Mouse (Mus musculus): Measurements from ENCODE around the gene Gfy. TPM values are rescaled to one million over a fixed set of nuclear protein-coding genes. Genes with fewer than 3 reads are reported as not detected.

Gfy gene
- not detected in 2 replicates for polyA plus RNA-seq (2014; fragmentation: Nextera tagmentation; extraction: Ambion mirVana)

DNA sequence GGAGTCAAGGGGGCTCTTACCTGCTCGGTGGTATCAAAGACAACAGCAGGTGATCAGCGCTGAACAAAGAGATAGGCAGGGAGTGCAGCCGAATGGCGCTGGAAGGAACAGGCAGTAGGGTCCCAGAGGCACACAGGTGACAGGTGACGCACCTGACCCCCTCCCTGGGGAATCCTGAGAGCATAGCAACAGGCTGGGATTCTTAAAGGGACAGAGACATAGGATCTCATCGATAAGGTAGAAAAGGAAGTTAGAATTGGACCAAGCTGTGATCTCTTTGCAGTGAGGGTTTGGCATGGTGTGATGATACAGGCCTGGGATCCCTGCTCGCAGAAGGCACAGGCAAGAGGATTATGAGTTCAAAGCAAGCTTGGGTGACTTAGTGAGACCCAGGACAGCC, at the start of gene Gfy:
Gene Gfy (minus strand): TSS at position 101 of the 400 bp plus-strand sequence.
- no peak within 1 kb of the TSS for H3K9ac ChIP-seq (ENCODE audit: low read depth, low read length)
- 28% methylated on average over 7 of the region's 7 CpGs for WGBS
- H3K9me3 ChIP-seq (ENCODE audit: control insufficient read depth, low read length) = no peaks in the 10 kb centered on the region
- no peak within 1 kb of the TSS for H3K27ac ChIP-seq (ENCODE audit: low read depth, low read length)
- H3K27me3 ChIP-seq (ENCODE audit: control insufficient read depth, insufficient read depth, low read length) = peaks cover 97% of the 10 kb centered on the region
- no peak for ATAC-seq (ENCODE audit: low FRiP score, low TSS enrichment)
- peaks cover 9% of the 10 kb centered on the region; the same call in 1 of the 2 replicates for H3K4me1 ChIP-seq (ENCODE audit: control insufficient read depth, insufficient read depth, low read length)
- no peak within 1 kb of the TSS for H3K4me3 ChIP-seq (ENCODE audit: low read length)
- H3K36me3 ChIP-seq (ENCODE audit: control insufficient read depth, insufficient read depth, low read length) = no peaks in the 10 kb centered on the region
- H3K4me2 ChIP-seq (replicated peaks; ENCODE audit: low read depth, low read length) = no peak within 1 kb of the TSS

GRCm38 (mm10) chr7:45229046-45229445, 49.7 kb upstream of the Gfy start:
- peaks cover 84% of the 10 kb centered on the region for H3K36me3 ChIP-seq (ENCODE audit: control insufficient read depth, insufficient read depth, low read length)
- peaks cover 6% of the 10 kb centered on the region for H3K4me1 ChIP-seq (ENCODE audit: control insufficient read depth, insufficient read depth, low read length)
- H3K4me2 ChIP-seq (replicated peaks; ENCODE audit: low read depth, low read length) = no peak overlapping the region
- WGBS = 92% methylated on average over 8 of the region's 8 CpGs
- ATAC-seq (ENCODE audit: low FRiP score, low TSS enrichment) = no peak
- no peak overlapping the region for H3K9ac ChIP-seq (ENCODE audit: low read depth, low read length)
- no peak overlapping the region for H3K27ac ChIP-seq (ENCODE audit: low read depth, low read length)
- H3K4me3 ChIP-seq (ENCODE audit: low read length) = no peak overlapping the region
- no peaks in the 10 kb centered on the region for H3K9me3 ChIP-seq (ENCODE audit: control insufficient read depth, low read length)
- H3K27me3 ChIP-seq (ENCODE audit: control insufficient read depth, insufficient read depth, low read length) = no peaks in the 10 kb centered on the region

- ATAC-seq (ENCODE audit: low FRiP score, low TSS enrichment) = no peak
- H3K27ac ChIP-seq (ENCODE audit: low read depth, low read length) = no peak overlapping the region
- 88% methylated on average over 18 of the region's 18 CpGs for WGBS
These were observed 49.2 kb upstream of the Gfy start for GRCm38 (mm10) chr7:45228548-45228947.

GRCm38 (mm10) chr7:45226421-45226820, 47.1 kb upstream of the Gfy start:
- no peaks in the 10 kb centered on the region for H3K4me1 ChIP-seq (ENCODE audit: control insufficient read depth, insufficient read depth, low read length)
- H3K9ac ChIP-seq (ENCODE audit: low read depth, low read length) = no peak overlapping the region
- no peaks in the 10 kb centered on the region for H3K27me3 ChIP-seq (ENCODE audit: control insufficient read depth, insufficient read depth, low read length)
- no peaks in the 10 kb centered on the region for H3K9me3 ChIP-seq (ENCODE audit: control insufficient read depth, low read length)
- peaks cover 90% of the 10 kb centered on the region for H3K36me3 ChIP-seq (ENCODE audit: control insufficient read depth, insufficient read depth, low read length)
- H3K27ac ChIP-seq (ENCODE audit: low read depth, low read length) = no peak overlapping the region
- H3K4me2 ChIP-seq (replicated peaks; ENCODE audit: low read depth, low read length) = no peak overlapping the region
- H3K4me3 ChIP-seq (ENCODE audit: low read length) = no peak overlapping the region
- no peak for ATAC-seq (ENCODE audit: low FRiP score, low TSS enrichment)
- WGBS = 97% methylated on average over 5 of the region's 5 CpGs

More at GRCm38 (mm10) chr7:45228548-45228947, 49.2 kb upstream of the Gfy start:
- no peak overlapping the region for H3K4me2 ChIP-seq (replicated peaks; ENCODE audit: low read depth, low read length)
- H3K4me3 ChIP-seq (ENCODE audit: low read length) = no peak overlapping the region
- H3K36me3 ChIP-seq (ENCODE audit: control insufficient read depth, insufficient read depth, low read length) = peaks cover 87% of the 10 kb centered on the region
- H3K27me3 ChIP-seq (ENCODE audit: control insufficient read depth, insufficient read depth, low read length) = no peaks in the 10 kb centered on the region
- peaks cover 1% of the 10 kb centered on the region; the same call in 1 of the 2 replicates for H3K4me1 ChIP-seq (ENCODE audit: control insufficient read depth, insufficient read depth, low read length)
- no peaks in the 10 kb centered on the region for H3K9me3 ChIP-seq (ENCODE audit: control insufficient read depth, low read length)
- no peak overlapping the region for H3K9ac ChIP-seq (ENCODE audit: low read depth, low read length)

DNA sequence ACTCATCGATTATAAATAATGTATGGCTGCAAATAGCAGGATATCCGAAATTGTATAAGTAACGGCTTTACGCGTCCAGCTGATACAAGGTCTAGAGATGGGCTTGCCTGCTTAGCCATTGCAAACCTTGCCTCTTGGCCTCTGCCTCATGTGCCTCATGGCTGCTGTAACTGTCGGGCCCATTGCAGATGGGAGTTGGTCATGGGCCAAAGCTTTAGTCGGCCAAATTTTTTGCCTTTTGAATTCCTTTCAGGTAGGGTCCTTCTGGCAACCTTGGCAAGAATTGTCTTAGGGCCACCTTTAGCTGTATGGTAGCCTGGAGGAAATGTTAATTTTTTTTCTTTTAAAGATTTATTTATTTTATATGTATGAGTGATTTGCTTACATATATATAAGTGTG, 45.5 kb upstream of the Gfy start:
- 93% methylated on average over 7 of the region's 7 CpGs for WGBS
- ATAC-seq (ENCODE audit: low FRiP score, low TSS enrichment) = no peak
- H3K4me3 ChIP-seq (ENCODE audit: low read length) = no peak overlapping the region
- H3K36me3 ChIP-seq (ENCODE audit: control insufficient read depth, insufficient read depth, low read length) = peaks cover 98% of the 10 kb centered on the region
- no peaks in the 10 kb centered on the region for H3K4me1 ChIP-seq (ENCODE audit: control insufficient read depth, insufficient read depth, low read length)
- no peak overlapping the region for H3K4me2 ChIP-seq (replicated peaks; ENCODE audit: low read depth, low read length)
- H3K27me3 ChIP-seq (ENCODE audit: control insufficient read depth, insufficient read depth, low read length) = no peaks in the 10 kb centered on the region
- no peak overlapping the region for H3K27ac ChIP-seq (ENCODE audit: low read depth, low read length)
- no peak overlapping the region for H3K9ac ChIP-seq (ENCODE audit: low read depth, low read length)
- no peaks in the 10 kb centered on the region for H3K9me3 ChIP-seq (ENCODE audit: control insufficient read depth, low read length)

DNA sequence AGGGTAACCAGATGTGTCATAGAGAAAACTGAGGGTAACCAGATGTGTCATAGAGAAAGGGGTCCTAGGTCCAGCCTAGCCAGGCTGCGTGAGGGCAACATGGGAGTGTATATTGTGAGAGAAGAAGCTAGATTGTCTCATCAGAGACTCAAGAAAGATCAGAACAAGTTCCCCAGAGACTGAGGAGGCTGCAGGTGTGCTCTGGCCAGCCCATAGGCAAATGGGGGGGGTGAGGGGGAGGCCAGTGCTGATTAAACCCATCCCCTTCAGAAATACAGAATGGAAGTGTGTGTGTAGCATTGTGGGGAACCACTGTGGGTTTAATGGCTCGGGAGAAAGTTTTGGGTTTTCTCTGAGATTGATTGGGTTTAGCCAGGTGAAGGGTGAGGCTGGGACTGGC, 42.3 kb upstream of the Gfy start:
- Histone ChIP-seq H3K27me3 (ENCODE audit: control insufficient read depth, insufficient read depth, low read length) (no peaks in the 10 kb centered on the region), H3K4me2 (replicated peaks; ENCODE audit: low read depth, low read length) (no peak overlapping the region), H3K9ac (ENCODE audit: low read depth, low read length) (no peak overlapping the region), H3K9me3 (ENCODE audit: control insufficient read depth, low read length) (no peaks in the 10 kb centered on the region), H3K36me3 (ENCODE audit: control insufficient read depth, insufficient read depth, low read length) (peaks cover 97% of the 10 kb centered on the region), H3K27ac (ENCODE audit: low read depth, low read length) (no peak overlapping the region), H3K4me3 (ENCODE audit: low read length) (no peak overlapping the region), H3K4me1 (ENCODE audit: control insufficient read depth, insufficient read depth, low read length) (peaks cover 14% of the 10 kb centered on the region)
- no peak for ATAC-seq (ENCODE audit: low FRiP score, low TSS enrichment)
- 94% methylated on average over 2 of the region's 2 CpGs for WGBS

DNA sequence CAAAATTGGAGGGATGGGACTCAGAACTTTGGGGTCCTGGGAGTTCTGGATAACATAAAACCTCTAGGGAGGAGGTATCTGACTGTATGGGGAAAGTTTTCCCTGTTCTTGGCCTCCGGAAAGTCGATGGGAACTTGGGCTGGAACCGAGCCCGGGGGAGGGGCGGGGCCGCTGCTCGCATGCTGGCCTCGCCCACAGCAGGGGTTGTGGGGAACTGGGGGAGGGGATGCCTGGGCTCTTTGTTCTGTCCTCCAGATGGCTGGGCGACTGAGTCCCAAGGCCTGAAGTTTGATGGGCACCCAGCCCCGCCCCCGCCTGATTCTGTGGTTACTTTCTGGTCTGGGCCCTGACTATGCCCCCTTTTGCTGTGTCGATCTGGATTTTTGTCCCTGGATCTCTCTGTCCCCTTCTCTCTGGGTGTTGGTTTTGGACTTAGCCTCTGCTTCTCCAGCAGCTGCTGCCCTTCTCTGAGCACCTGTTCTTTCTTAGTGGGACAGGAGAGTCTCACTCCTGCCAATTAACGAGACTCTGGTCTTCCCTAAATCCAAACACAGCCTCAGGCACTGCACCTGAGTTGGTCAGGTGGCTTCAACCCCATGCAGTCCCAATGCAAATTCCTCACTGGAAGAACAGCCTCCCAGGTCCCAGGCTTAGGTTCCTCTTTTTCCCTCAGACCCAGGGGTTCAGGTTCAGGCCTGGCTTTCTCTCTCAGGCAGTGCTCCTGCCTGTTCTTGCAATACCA, 37.2 kb upstream of the Gfy start:
- peak overlapping the region; percentile 95 for H3K9ac ChIP-seq (ENCODE audit: low read depth, low read length)
- 0% methylated on average over 13 of the region's 13 CpGs for WGBS

DNA sequence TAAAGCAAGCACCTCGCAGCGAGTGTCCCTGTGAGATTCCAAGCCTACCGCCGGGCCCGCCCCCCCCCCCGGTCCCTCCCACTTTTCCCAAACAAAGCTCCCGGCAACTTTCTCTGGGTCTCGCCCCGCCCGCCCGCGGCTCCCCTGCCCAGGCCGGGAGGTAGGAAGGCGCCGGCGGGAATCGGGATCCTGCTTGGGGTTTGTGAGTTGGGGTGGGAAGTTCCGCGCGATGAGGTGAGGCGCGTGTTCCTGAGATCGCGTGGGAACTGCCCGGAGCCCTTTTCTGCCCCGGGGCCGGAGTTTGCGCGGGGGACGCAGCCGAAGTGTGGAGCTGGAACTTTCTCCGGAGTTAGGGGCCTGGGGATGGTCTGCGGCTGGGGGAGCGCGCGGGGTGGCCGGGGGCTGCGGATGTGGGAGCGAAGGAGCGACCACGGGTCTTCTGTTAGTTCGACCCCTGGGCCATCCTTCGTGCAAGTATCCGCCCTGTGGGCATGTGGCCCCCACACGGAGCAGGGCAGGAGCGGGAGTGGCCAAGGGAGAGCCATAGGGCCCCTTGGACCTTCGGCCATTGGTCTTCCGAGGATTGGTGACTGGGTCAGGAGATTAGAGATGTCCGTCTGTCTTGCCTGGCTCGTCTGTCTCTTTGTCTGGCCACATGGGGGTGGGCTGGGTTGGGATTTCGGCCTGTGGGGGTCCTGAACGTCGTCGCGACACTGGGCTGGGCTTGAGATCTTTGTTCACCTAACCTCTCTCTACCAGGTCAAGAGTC, 36.5 kb upstream of the Gfy start, which contains the start of gene Tead2:
Gene Tead2 (plus strand): TSS at position 81 of the 769 bp plus-strand sequence.
- Histone ChIP-seq H3K4me2 (replicated peaks; ENCODE audit: low read depth, low read length) (peak within 1 kb of the TSS; percentile 79), H3K9ac (ENCODE audit: low read depth, low read length) (peak within 1 kb of the TSS; percentile 95), H3K27me3 (ENCODE audit: control insufficient read depth, insufficient read depth, low read length) (peaks cover 14% of the 10 kb centered on the region; the same call in 1 of the 2 replicates), H3K36me3 (ENCODE audit: control insufficient read depth, insufficient read depth, low read length) (peaks cover 39% of the 10 kb centered on the region), H3K27ac (ENCODE audit: low read depth, low read length) (peak within 1 kb of the TSS; percentile 96), H3K4me1 (ENCODE audit: control insufficient read depth, insufficient read depth, low read length) (peaks cover 21% of the 10 kb centered on the region), H3K4me3 (ENCODE audit: low read length) (peak within 1 kb of the TSS; percentile 78), H3K9me3 (ENCODE audit: control insufficient read depth, low read length) (no peaks in the 10 kb centered on the region)
- under 1% methylated on average over 51 of the region's 55 CpGs for WGBS
- peak; percentile 68 for ATAC-seq (ENCODE audit: low FRiP score, low TSS enrichment)

More for the DNA sequence above, 37.2 kb upstream of the Gfy start:
- Histone ChIP-seq H3K4me3 (ENCODE audit: low read length) (peak overlapping the region; percentile 78), H3K27me3 (ENCODE audit: control insufficient read depth, insufficient read depth, low read length) (peaks cover 8% of the 10 kb centered on the region; the same call in 1 of the 2 replicates), H3K4me1 (ENCODE audit: control insufficient read depth, insufficient read depth, low read length) (peaks cover 21% of the 10 kb centered on the region), H3K27ac (ENCODE audit: low read depth, low read length) (peak overlapping the region; percentile 96), H3K4me2 (replicated peaks; ENCODE audit: low read depth, low read length) (peak overlapping the region; percentile 79), H3K36me3 (ENCODE audit: control insufficient read depth, insufficient read depth, low read length) (peaks cover 47% of the 10 kb centered on the region), H3K9me3 (ENCODE audit: control insufficient read depth, low read length) (no peaks in the 10 kb centered on the region)
- ATAC-seq (ENCODE audit: low FRiP score, low TSS enrichment) = peak; percentile 90

DNA sequence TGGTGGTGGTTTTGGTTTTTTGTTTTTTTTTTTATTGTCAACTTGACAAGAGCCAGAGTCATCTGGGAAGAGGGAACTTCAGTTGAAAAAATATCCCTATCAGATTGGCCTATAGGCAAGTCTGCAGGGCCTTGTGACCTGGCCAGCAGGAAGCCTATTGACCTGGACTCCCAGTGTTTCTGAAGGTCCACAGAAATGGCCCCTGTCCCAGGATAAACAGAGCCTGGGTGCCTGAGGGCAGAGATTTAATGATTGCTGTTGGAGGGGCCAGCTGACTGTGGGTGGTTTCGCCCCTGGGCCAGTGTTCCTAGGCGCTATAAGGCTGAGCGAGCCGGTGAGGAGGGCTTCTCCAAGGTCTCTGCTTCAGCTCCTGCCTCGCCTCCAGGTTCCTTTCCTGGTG, 34.3 kb upstream of the Gfy start:
- ATAC-seq (ENCODE audit: low FRiP score, low TSS enrichment) = no peak
- Histone ChIP-seq H3K9ac (ENCODE audit: low read depth, low read length) (no peak overlapping the region), H3K36me3 (ENCODE audit: control insufficient read depth, insufficient read depth, low read length) (peaks cover 18% of the 10 kb centered on the region), H3K27me3 (ENCODE audit: control insufficient read depth, insufficient read depth, low read length) (peaks cover 14% of the 10 kb centered on the region; the same call in 1 of the 2 replicates), H3K4me2 (replicated peaks; ENCODE audit: low read depth, low read length) (no peak overlapping the region), H3K4me3 (ENCODE audit: low read length) (no peak overlapping the region), H3K4me1 (ENCODE audit: control insufficient read depth, insufficient read depth, low read length) (peaks cover 21% of the 10 kb centered on the region), H3K9me3 (ENCODE audit: control insufficient read depth, low read length) (no peaks in the 10 kb centered on the region), H3K27ac (ENCODE audit: low read depth, low read length) (no peak overlapping the region)
- 50% methylated on average over 5 of the region's 5 CpGs for WGBS

Measured in kidney, embryonic 14.5 days (tissue).